Mouse (Mus musculus): ENCODE measurements around the gene Cd72. TPM values are rescaled to one million over a fixed set of nuclear protein-coding genes. Genes with fewer than 3 reads are reported as not detected.

The Cd72 gene
- polyA plus RNA-seq, 1 experiment from 2014 or later: 5.2 TPM

Other genes starting within 250 kb of the Cd72 start
- 0.23 and 0.27 TPM in 2 replicates for gene Atp8b5, start 187.5 kb downstream of the Cd72 start, polyA plus RNA-seq (2015; fragmentation: Nextera tagmentation; extraction: Ambion mirVana)
- gene Rusc2, start 72.6 kb downstream of the Cd72 start, polyA plus RNA-seq (2015; fragmentation: Nextera tagmentation; extraction: Ambion mirVana): 16.3 and 17.2 TPM in 2 replicates
- gene Fam166b, start 25.5 kb downstream of the Cd72 start, polyA plus RNA-seq (2015; fragmentation: Nextera tagmentation; extraction: Ambion mirVana): 0.22 TPM in 1 of 2 replicates, not detected in the other
- gene Tesk1, start 12.7 kb downstream of the Cd72 start, polyA plus RNA-seq (2015; fragmentation: Nextera tagmentation; extraction: Ambion mirVana): 6.2 and 7.4 TPM in 2 replicates
- not detected in 2 replicates for gene Sit1, start 29.1 kb upstream of the Cd72 start, polyA plus RNA-seq (2015; fragmentation: Nextera tagmentation; extraction: Ambion mirVana)
- 104 and 105 TPM in 2 replicates for gene Ccdc107, start 38.3 kb upstream of the Cd72 start, polyA plus RNA-seq (2015; fragmentation: Nextera tagmentation; extraction: Ambion mirVana)
- gene Arhgef39, start 45.1 kb upstream of the Cd72 start, polyA plus RNA-seq (2015; fragmentation: Nextera tagmentation; extraction: Ambion mirVana): 44.5 and 52.0 TPM in 2 replicates
- 30.9 and 45.8 TPM in 2 replicates for gene Car9, start 52.3 kb upstream of the Cd72 start, polyA plus RNA-seq (2015; fragmentation: Nextera tagmentation; extraction: Ambion mirVana)
- gene Tpm2, start 69.1 kb upstream of the Cd72 start, polyA plus RNA-seq (2015; fragmentation: Nextera tagmentation; extraction: Ambion mirVana): 795 and 837 TPM in 2 replicates
- 69.4 and 70.8 TPM in 2 replicates for gene Creb3, start 107.7 kb upstream of the Cd72 start, polyA plus RNA-seq (2015; fragmentation: Nextera tagmentation; extraction: Ambion mirVana)
- 76.9 and 81.1 TPM in 2 replicates for gene Tln1, start 108.1 kb upstream of the Cd72 start, polyA plus RNA-seq (2015; fragmentation: Nextera tagmentation; extraction: Ambion mirVana)
- gene Rgp1, start 124.1 kb upstream of the Cd72 start, polyA plus RNA-seq (2015; fragmentation: Nextera tagmentation; extraction: Ambion mirVana): 24.5 and 30.8 TPM in 2 replicates
- gene Gba2, start 124.2 kb upstream of the Cd72 start, polyA plus RNA-seq (2015; fragmentation: Nextera tagmentation; extraction: Ambion mirVana): 15.6 and 16.1 TPM in 2 replicates
- 0.85 and 1.8 TPM in 2 replicates for gene Msmp, start 129.9 kb upstream of the Cd72 start, polyA plus RNA-seq (2015; fragmentation: Nextera tagmentation; extraction: Ambion mirVana)
- gene Npr2, start 177.3 kb upstream of the Cd72 start, polyA plus RNA-seq (2015; fragmentation: Nextera tagmentation; extraction: Ambion mirVana): 9.3 TPM in 2 replicates
- 0.80 and 1.0 TPM in 2 replicates for gene Spag8, start 199.0 kb upstream of the Cd72 start, polyA plus RNA-seq (2015; fragmentation: Nextera tagmentation; extraction: Ambion mirVana)
- gene Hint2, start 201.8 kb upstream of the Cd72 start, polyA plus RNA-seq (2015; fragmentation: Nextera tagmentation; extraction: Ambion mirVana): 108 and 116 TPM in 2 replicates
- 4.0 and 4.6 TPM in 2 replicates for gene Tmem8b, start 214.3 kb upstream of the Cd72 start, polyA plus RNA-seq (2015; fragmentation: Nextera tagmentation; extraction: Ambion mirVana)
- gene Fam221b, start 214.5 kb upstream of the Cd72 start, polyA plus RNA-seq (2015; fragmentation: Nextera tagmentation; extraction: Ambion mirVana): 2.5 and 4.1 TPM in 2 replicates
- not detected in 2 replicates for gene Olfr70, start 246.2 kb upstream of the Cd72 start, polyA plus RNA-seq (2015; fragmentation: Nextera tagmentation; extraction: Ambion mirVana)